ENCODE assay signal across 13 mouse cellular contexts in genomic region chr7:134062629-134063028, GRCm38 (mm10).
"Had no signal": no experiment of that assay in that cellular context is flagged by ENCODE, and none has a peak within 500 bp of the region (broad histone marks: within the 10 kb centered on the region; RNA-seq: fewer than 3 reads in every experiment).

No protein-coding gene starts in this region.

- DNase-seq: kidney, adult 18-20 months; kidney, postnatal 10 days; left cerebral cortex, postnatal 4 days; liver, embryonic 13.5 days; lung, embryonic 14.5 days; midbrain, embryonic 14.5 days; right cerebral cortex, adult 18-20 months; thymus, postnatal 25 days had no signal

- H3K4me2 ChIP-seq: limb, embryonic 13.5 days; liver, embryonic 13.5 days; lung, embryonic 14.5 days; neural tube, embryonic 15.5 days had no signal

- H3K4me1 ChIP-seq: limb, embryonic 13.5 days; liver, embryonic 13.5 days; midbrain, embryonic 10.5 days; neural tube, embryonic 15.5 days had no signal

- H3K9ac ChIP-seq: limb, embryonic 13.5 days; liver, embryonic 13.5 days; lung, embryonic 14.5 days; neural tube, embryonic 15.5 days had no signal

- H3K27me3 ChIP-seq: limb, embryonic 13.5 days; liver, embryonic 13.5 days; neural tube, embryonic 15.5 days had no signal

- H3K36me3 ChIP-seq: limb, embryonic 13.5 days; liver, embryonic 13.5 days; midbrain, embryonic 10.5 days; neural tube, embryonic 15.5 days had no signal

- H3K4me3 ChIP-seq: limb, embryonic 13.5 days; liver, embryonic 13.5 days; midbrain, embryonic 10.5 days; myocyte; neural tube, embryonic 15.5 days had no signal

- H3K9me3 ChIP-seq: limb, embryonic 13.5 days; liver, embryonic 13.5 days; midbrain, embryonic 10.5 days; neural tube, embryonic 15.5 days had no signal

- H3K27ac ChIP-seq: limb, embryonic 13.5 days; liver, embryonic 13.5 days; midbrain, embryonic 10.5 days; neural tube, embryonic 15.5 days; stomach, postnatal 0 days had no signal
